Mouse (Mus musculus) small intestine, adult 2 months (tissue): ENCODE measurements around the gene Pitpnc1.

Source experiments
- CTCF ChIP-seq: fragments of 200-500 bp; IDR thresholded peaks from 2 replicates; pipeline ENCODE4 v1.5.1; 2012; ENCODE audit warnings: low read depth, mild to moderate bottlenecking, control low read depth, inconsistent platforms, low read length, moderate library complexity, mixed read lengths; ENCODE audit not compliant: insufficient replicate concordance, insufficient read length; ENCODE audit errors: extremely low read depth
- POLR2A ChIP-seq: fragments of 200-500 bp; IDR thresholded peaks from 2 replicates; pipeline ENCODE4 v1.6.1; 2012; ENCODE audit warnings: low read depth, mild to moderate bottlenecking, control low read depth, inconsistent platforms, low read length, moderate library complexity

DNA sequence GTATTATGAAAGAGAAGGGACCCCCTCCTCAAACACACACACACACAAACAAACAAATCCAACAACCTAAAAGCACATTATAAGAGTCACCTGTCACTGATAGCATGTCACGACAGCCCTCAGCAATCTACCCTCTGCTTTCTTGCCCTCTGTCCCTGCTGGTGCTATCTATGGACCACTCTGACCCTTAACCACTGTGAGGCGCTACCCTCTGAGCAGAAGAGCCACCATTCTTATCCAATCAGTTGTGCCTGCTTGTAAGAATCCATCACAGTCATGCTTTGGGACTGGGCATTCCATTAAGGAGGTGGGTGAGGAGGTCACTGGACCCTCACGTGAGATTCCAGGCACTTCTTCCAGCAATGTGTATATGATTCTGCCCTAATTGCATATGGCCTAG lies 194.2 kb downstream of the Pitpnc1 start:
- TF ChIP-seq CTCF = no peak
- TF ChIP-seq POLR2A = no peak
